Mouse (Mus musculus) CH12.LX (cell line): ENCODE measurements around the gene Serpinb1a. TPM values are rescaled to one million over a fixed set of nuclear protein-coding genes. Genes with fewer than 3 reads are reported as not detected.

Source experiments
- DNase-seq: peaks from one replicate; pipeline ENCODE4 v3.0.0-alpha.2; 2013; ENCODE audit errors: extremely low read depth
- H3K27ac ChIP-seq: 2 replicates; pipeline ENCODE4 v1.5.1; 2012; ENCODE audit warnings: low read depth, mild to moderate bottlenecking, control low read depth, moderate library complexity; ENCODE audit not compliant: insufficient read depth
- H3K27me3 ChIP-seq: replicated peaks from 2 replicates; pipeline ENCODE3; 2012; ENCODE audit warnings: inconsistent platforms
- H3K36me3 ChIP-seq, 2 experiments: replicated peaks in 1 of 2; 2 replicates each; pipeline versions ENCODE3 to v1.6.1; 2012; ENCODE audit warnings: inconsistent platforms in 1 of 2, low read length in 1 of 2, mild to moderate bottlenecking in 1 of 2, mixed read lengths in 1 of 2, moderate library complexity in 1 of 2; ENCODE audit not compliant: control insufficient read depth in 1 of 2, insufficient read depth in 1 of 2
- H3K4me1 ChIP-seq, 2 experiments: 2 replicates each; pipeline ENCODE4 v1.6.1; 2012; ENCODE audit warnings: inconsistent platforms in 1 of 2, moderate library complexity in 1 of 2; ENCODE audit not compliant: insufficient read depth in 2 of 2, control insufficient read depth in 1 of 2
- H3K4me2 ChIP-seq: 2 replicates; pipeline ENCODE4 v1.6.1; 2012; ENCODE audit warnings: low read depth, mild to moderate bottlenecking, control low read depth; ENCODE audit not compliant: poor library complexity, insufficient read depth, severe bottlenecking
- H3K4me3 ChIP-seq, 3 experiments: fragments of 150-350 bp in 1 of 3; sonication (generic) in 1 of 3; replicated peaks in 1 of 3; 2 replicates each; pipeline versions ENCODE3 to v1.5.1; 2011 to 2012; ENCODE audit warnings: low read depth in 2 of 3, low read length in 2 of 3, mild to moderate bottlenecking in 2 of 3, moderate library complexity in 2 of 3, control low read depth in 1 of 3, improper control_type of control experiment in 1 of 3, inconsistent platforms in 1 of 3, mixed read lengths in 1 of 3; ENCODE audit not compliant: poor library complexity in 1 of 3
- H3K79me2 ChIP-seq: replicated peaks from 2 replicates; pipeline ENCODE4 v1.6.1; 2012; ENCODE audit warnings: mild to moderate bottlenecking, moderate library complexity; ENCODE audit not compliant: control insufficient read depth, poor library complexity, insufficient read depth, severe bottlenecking; ENCODE audit errors: extremely low read depth
- H3K9ac ChIP-seq: 2 replicates; pipeline ENCODE4 v1.6.1; 2012; ENCODE audit warnings: low read depth, mild to moderate bottlenecking, control low read depth, moderate library complexity; ENCODE audit not compliant: insufficient read depth
- H3K9me3 ChIP-seq: replicated peaks from 2 replicates; pipeline ENCODE3; 2012; ENCODE audit warnings: low read length, inconsistent platforms, mixed read lengths
- BHLHE40 ChIP-seq: IDR thresholded peaks from 2 replicates; pipeline ENCODE4 v1.6.1; 2011; ENCODE audit warnings: mild to moderate bottlenecking, low read depth, low read length, improper control_type of control experiment
- CHD1 ChIP-seq: IDR thresholded peaks from 2 replicates; pipeline ENCODE4 v1.6.1; 2012; ENCODE audit warnings: low read depth, low read length, improper control_type of control experiment, inconsistent platforms
- CHD2 ChIP-seq: IDR thresholded peaks from 2 replicates; pipeline ENCODE4 v1.6.1; 2011; ENCODE audit warnings: low read length, improper control_type of control experiment
- CTCF ChIP-seq, 2 experiments: IDR thresholded peaks in 1 of 2; conservative IDR thresholded peaks in 1 of 2; 2 replicates each; pipeline ENCODE4 v1.5.1; 2011 to 2012; ENCODE audit warnings: low read depth in 2 of 2, low read length in 2 of 2, improper control_type of control experiment in 1 of 2, inconsistent platforms in 1 of 2, mild to moderate bottlenecking in 1 of 2, moderate library complexity in 1 of 2
- E2F4 ChIP-seq: IDR thresholded peaks from 2 replicates; pipeline ENCODE4 v1.6.1; 2011; ENCODE audit warnings: low read depth, low read length, improper control_type of control experiment; ENCODE audit not compliant: insufficient replicate concordance
- ELF1 ChIP-seq: IDR thresholded peaks from 2 replicates; pipeline ENCODE4 v1.6.1; 2014; ENCODE audit warnings: low read depth, mild to moderate bottlenecking, inconsistent platforms, low read length, improper control_type of control experiment
- EP300 ChIP-seq: IDR thresholded peaks from 2 replicates; pipeline ENCODE4 v1.6.1; 2011; ENCODE audit warnings: low read length, improper control_type of control experiment
- ETS1 ChIP-seq: conservative IDR thresholded peaks from 2 replicates; pipeline ENCODE4 v1.6.1; 2012; ENCODE audit warnings: low read depth, mild to moderate bottlenecking, inconsistent platforms, low read length, improper control_type of control experiment, moderate library complexity
- GABPA ChIP-seq: IDR thresholded peaks from 2 replicates; pipeline ENCODE4 v1.6.1; 2012; ENCODE audit warnings: low read depth, low read length, improper control_type of control experiment, inconsistent platforms; ENCODE audit not compliant: insufficient replicate concordance
- HCFC1 ChIP-seq: IDR thresholded peaks from 2 replicates; pipeline ENCODE4 v1.6.1; 2012; ENCODE audit warnings: low read depth, mild to moderate bottlenecking, inconsistent platforms, low read length, improper control_type of control experiment
- IRF4 ChIP-seq: IDR thresholded peaks from 2 replicates; pipeline ENCODE4 v1.6.1; 2014; ENCODE audit warnings: low read depth, mild to moderate bottlenecking, inconsistent platforms, low read length, improper control_type of control experiment
- JUN ChIP-seq: IDR thresholded peaks from 2 replicates; pipeline ENCODE4 v1.6.1; 2011; ENCODE audit warnings: low read depth, mild to moderate bottlenecking, low read length, improper control_type of control experiment, moderate library complexity; ENCODE audit not compliant: insufficient read depth
- JUND ChIP-seq: conservative IDR thresholded peaks from 2 replicates; pipeline ENCODE4 v1.6.1; 2011; ENCODE audit warnings: low read depth, low read length, improper control_type of control experiment
- KAT2A ChIP-seq: IDR thresholded peaks from 2 replicates; pipeline ENCODE4 v1.6.1; 2012; ENCODE audit warnings: low read length, improper control_type of control experiment, inconsistent platforms; ENCODE audit not compliant: insufficient replicate concordance
- MAFK ChIP-seq: IDR thresholded peaks from 2 replicates; pipeline ENCODE4 v1.6.1; 2011; ENCODE audit warnings: low read length, improper control_type of control experiment; ENCODE audit not compliant: insufficient replicate concordance
- MAX ChIP-seq: IDR thresholded peaks from 2 replicates; pipeline ENCODE4 v1.6.1; 2011; ENCODE audit warnings: low read length, improper control_type of control experiment
- MAZ ChIP-seq: IDR thresholded peaks from 2 replicates; pipeline ENCODE4 v1.6.1; 2012; ENCODE audit warnings: low read depth, mild to moderate bottlenecking, inconsistent platforms, low read length, improper control_type of control experiment, moderate library complexity
- MEF2A ChIP-seq: IDR thresholded peaks from 2 replicates; pipeline ENCODE4 v1.6.1; 2014; ENCODE audit warnings: low read depth, mild to moderate bottlenecking, inconsistent platforms, low read length, improper control_type of control experiment, borderline replicate concordance
- MXI1 ChIP-seq: IDR thresholded peaks from 2 replicates; pipeline ENCODE4 v1.6.1; 2011; ENCODE audit warnings: mild to moderate bottlenecking, low read depth, low read length, improper control_type of control experiment
- MYC ChIP-seq: IDR thresholded peaks from 2 replicates; pipeline ENCODE4 v1.6.1; 2011; ENCODE audit warnings: low read depth, mild to moderate bottlenecking, improper control_type of control experiment, low read length
- NELFE ChIP-seq: IDR thresholded peaks from 2 replicates; pipeline ENCODE4 v1.6.1; 2011; ENCODE audit warnings: low read depth, low read length, improper control_type of control experiment
- NRF1 ChIP-seq: IDR thresholded peaks from 2 replicates; pipeline ENCODE4 v1.6.1; 2014; ENCODE audit warnings: low read depth, mild to moderate bottlenecking, inconsistent platforms, low read length, improper control_type of control experiment, moderate library complexity
- PAX5 ChIP-seq: IDR thresholded peaks from 2 replicates; pipeline ENCODE4 v1.6.1; 2012; ENCODE audit warnings: low read length, inconsistent platforms, mixed read lengths
- POLR2A ChIP-seq: IDR thresholded peaks from 2 replicates; pipeline ENCODE4 v1.6.1; 2011; ENCODE audit warnings: low read depth, mild to moderate bottlenecking, improper control_type of control experiment, low read length
- POLR2AphosphoS2 ChIP-seq: IDR thresholded peaks from 2 replicates; pipeline ENCODE4 v1.6.1; 2011; ENCODE audit warnings: low read depth, low read length, improper control_type of control experiment
- RAD21 ChIP-seq: IDR thresholded peaks from 2 replicates; pipeline ENCODE4 v1.6.1; 2011; ENCODE audit warnings: low read depth, mild to moderate bottlenecking, low read length, improper control_type of control experiment, moderate library complexity
- RCOR1 ChIP-seq: conservative IDR thresholded peaks from 2 replicates; pipeline ENCODE4 v1.6.1; 2012; ENCODE audit warnings: low read depth, mild to moderate bottlenecking, inconsistent platforms, low read length, improper control_type of control experiment
- SIN3A ChIP-seq: IDR thresholded peaks from 2 replicates; pipeline ENCODE4 v1.6.1; 2012; ENCODE audit warnings: low read length, improper control_type of control experiment, inconsistent platforms
- SMC3 ChIP-seq: IDR thresholded peaks from 2 replicates; pipeline ENCODE4 v1.6.1; 2011; ENCODE audit warnings: low read depth, low read length, improper control_type of control experiment
- TBP ChIP-seq: conservative IDR thresholded peaks from 2 replicates; pipeline ENCODE4 v1.6.1; 2011; ENCODE audit warnings: low read depth, low read length, improper control_type of control experiment
- TCF12 ChIP-seq: IDR thresholded peaks from 2 replicates; pipeline ENCODE4 v1.6.1; 2014; ENCODE audit warnings: low read depth, mild to moderate bottlenecking, inconsistent platforms, low read length, improper control_type of control experiment
- UBTF ChIP-seq: IDR thresholded peaks from 2 replicates; pipeline ENCODE4 v1.6.1; 2012; ENCODE audit warnings: low read depth, mild to moderate bottlenecking, inconsistent platforms, low read length, improper control_type of control experiment, moderate library complexity
- USF1 ChIP-seq: IDR thresholded peaks from 2 replicates; pipeline ENCODE4 v1.6.1; 2014; ENCODE audit warnings: low read depth, mild to moderate bottlenecking, inconsistent platforms, low read length, improper control_type of control experiment
- USF2 ChIP-seq: conservative IDR thresholded peaks from 2 replicates; pipeline ENCODE4 v1.6.1; 2011; ENCODE audit warnings: low read depth, low read length, improper control_type of control experiment
- ZC3H11A ChIP-seq: IDR thresholded peaks from 2 replicates; pipeline ENCODE4 v1.6.1; 2012; ENCODE audit warnings: low read depth, mild to moderate bottlenecking, inconsistent platforms, low read length, improper control_type of control experiment
- ZKSCAN1 ChIP-seq: IDR thresholded peaks from 2 replicates; pipeline ENCODE4 v1.6.1; 2012; ENCODE audit warnings: low read depth, inconsistent platforms, low read length, improper control_type of control experiment, borderline replicate concordance
- ZMIZ1 ChIP-seq: IDR thresholded peaks from 2 replicates; pipeline ENCODE4 v1.6.1; 2012; ENCODE audit warnings: low read depth, mild to moderate bottlenecking, inconsistent platforms, low read length, improper control_type of control experiment
- ZNF384 ChIP-seq: IDR thresholded peaks from 2 replicates; pipeline ENCODE4 v1.6.1; 2012; ENCODE audit warnings: low read depth, low read length, improper control_type of control experiment, inconsistent platforms
- dilution Hi-C: fragments of 300-500 bp; cut with MboI; formaldehyde crosslinking; loops from 2 replicates; pipeline ENCODE4 v1.14.3; 2020; ENCODE audit warnings: low sequenced_read_pairs; ENCODE audit not compliant: extremely low pct_unique_long_range_greater_than_20kb, extremely low pct_ligation_motif_present
- in situ Hi-C: fragments of 300-500 bp; cut with MboI; formaldehyde crosslinking; loops from 3 replicates; pipeline ENCODE4 v1.14.3; 2019; ENCODE audit warnings: low sequenced_read_pairs, low pct_ligation_motif_present, low pct_unique_long_range_greater_than_20kb, mixed read lengths
- polyA plus RNA-seq: library from polyadenylated mRNA; unstranded; fragments of >175 nt; gene quantifications from 2 replicates; pipeline ENCODE4 v1.2.1, GENCODE M21; 2012; ENCODE audit warnings: low read depth; ENCODE audit not compliant: insufficient read length
- total RNA-seq, 2 experiments: library from RNA; depleted of rRNA; stranded (reverse); fragments of 300-350 nt in 1 of 2; fragments of >200 nt in 1 of 2; gene quantifications; 2 replicates each; pipeline ENCODE4 v1.2.3; 2012 to 2014

The Serpinb1a gene
- total and polyA plus RNA-seq, 3 experiments, result 2.5 to 23.0 (median 9.3) TPM

- H3K9ac ChIP-seq, result no peak overlapping the region
- TF ChIP-seq SIN3A (no peak), ZNF384 (no peak), MYC (0 out of 2 replicates have a peak, but pooled peaks have one; percentile 58), MAX (peak; percentile 52; the same call in 1 of the 2 replicates), TCF12 (no peak), EP300 (no peak), ZC3H11A (no peak), MEF2A (no peak), NRF1 (no peak), CTCF (conservative IDR thresholded peaks at IDR 0.05 in 1 of 2, IDR thresholded peaks at IDR 0.05 in 1 of 2; ENCODE audit: low read depth in 2 of 2, low read length in 2 of 2) (peak; percentile 84 to 87), HCFC1 (no peak), SMC3 (peak; percentile 63), JUND (no peak), ZKSCAN1 (no peak), USF1 (no peak), JUN (no peak), ZMIZ1 (no peak), ETS1 (no peak), POLR2A (no peak), CHD1 (no peak), USF2 (no peak), MAZ (no peak), TBP (no peak), MXI1 (no peak), IRF4 (no peak), KAT2A (no peak), POLR2AphosphoS2 (no peak), BHLHE40 (0 out of 2 replicates have a peak, but pooled peaks have one; percentile 14), UBTF (no peak), NELFE (no peak), PAX5 (no peak), RAD21 (peak; percentile 78), ELF1 (no peak), E2F4 (no peak), GABPA (no peak), MAFK (no peak), CHD2 (no peak), RCOR1 (no peak)
- TF ChIP-seq, all 38 proteins: peak for 6
- peak overlapping the region; percentile 58 for H3K4me2 ChIP-seq
- no peaks in the 10 kb centered on the region for H3K36me3 ChIP-seq
- no peaks in the 10 kb centered on the region for H3K79me2 ChIP-seq
- H3K4me1 ChIP-seq, result peaks cover 9 to 48% of the 10 kb centered on the region in 2 experiments
- in situ Hi-C loops, result loop anchor here (25.0 kb wide), 1 partner anchor 1046 kb away; the partner anchor contains the start of gene Serpinb6c
- H3K9me3 ChIP-seq, result no peaks in the 10 kb centered on the region
- peak; percentile 84 for DNase-seq
- dilution Hi-C loops, result no loop called here
- H3K27me3 ChIP-seq, result no peaks in the 10 kb centered on the region
- no peak overlapping the region for H3K27ac ChIP-seq
- no peak overlapping the region for H3K4me3 ChIP-seq
Measured at GRCm38 (mm10) chr13:32866484-32866883, 15.5 kb upstream of the Serpinb1a start.
